Mouse (Mus musculus): ENCODE measurements around the gene Unc80.

The Unc80 gene

GRCm38 (mm10) chr1:66467821-66468703, at the start of gene Unc80:
Gene Unc80 (plus strand): TSS chr1:66468367.
- DNase-seq (ENCODE audit: low read depth), result peak; percentile 4

GRCm38 (mm10) chr1:66426073-66426472, 42.1 kb upstream of the Unc80 start:
- DNase-seq (ENCODE audit: low read depth), result no peak

DNA sequence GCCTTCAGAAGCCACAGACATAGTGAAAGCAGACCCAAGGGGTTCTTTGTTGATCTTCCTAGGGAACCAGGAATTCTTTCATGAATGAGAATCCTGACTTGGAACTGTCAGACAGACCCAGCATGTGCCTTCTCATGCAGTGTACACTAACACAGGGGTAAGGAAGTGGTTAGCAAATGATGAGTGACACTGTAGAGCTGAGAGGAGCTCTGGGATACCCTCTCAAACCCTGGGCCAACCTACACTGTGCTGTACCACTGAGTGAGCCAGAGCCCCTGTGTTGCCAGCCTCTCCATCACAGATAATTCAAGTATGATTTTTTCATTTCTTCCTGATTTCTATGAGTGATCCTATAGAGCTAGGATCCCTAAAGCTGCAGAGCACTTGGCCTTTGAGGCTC, 37.2 kb upstream of the Unc80 start:
- DNase-seq (ENCODE audit: low read depth), result no peak

GRCm38 (mm10) chr1:66431472-66431871, 36.7 kb upstream of the Unc80 start:
- no peak for DNase-seq (ENCODE audit: low read depth)

- no peak for DNase-seq (ENCODE audit: low read depth)
Observed at GRCm38 (mm10) chr1:66438069-66438468, 30.1 kb upstream of the Unc80 start.

DNA sequence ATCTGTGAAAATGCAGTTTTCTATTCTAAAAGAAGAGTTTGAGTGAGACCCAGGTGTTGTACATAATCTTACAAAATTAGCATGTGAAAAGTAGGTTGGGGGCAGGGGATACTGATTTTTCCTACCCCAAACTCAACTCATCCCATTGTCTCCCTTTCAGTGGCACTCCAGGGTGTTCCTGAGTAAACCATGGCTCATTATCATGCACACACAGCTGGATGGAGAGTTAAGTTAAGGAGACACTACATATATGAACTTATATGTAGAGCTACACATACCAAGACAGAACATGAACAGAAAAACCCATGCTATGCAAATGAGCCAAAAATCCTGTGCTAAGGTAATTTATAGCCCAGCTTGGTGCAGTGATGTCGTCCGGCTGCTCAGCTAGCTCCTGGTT, 25.2 kb upstream of the Unc80 start:
- no peak for DNase-seq (ENCODE audit: low read depth)

DNA sequence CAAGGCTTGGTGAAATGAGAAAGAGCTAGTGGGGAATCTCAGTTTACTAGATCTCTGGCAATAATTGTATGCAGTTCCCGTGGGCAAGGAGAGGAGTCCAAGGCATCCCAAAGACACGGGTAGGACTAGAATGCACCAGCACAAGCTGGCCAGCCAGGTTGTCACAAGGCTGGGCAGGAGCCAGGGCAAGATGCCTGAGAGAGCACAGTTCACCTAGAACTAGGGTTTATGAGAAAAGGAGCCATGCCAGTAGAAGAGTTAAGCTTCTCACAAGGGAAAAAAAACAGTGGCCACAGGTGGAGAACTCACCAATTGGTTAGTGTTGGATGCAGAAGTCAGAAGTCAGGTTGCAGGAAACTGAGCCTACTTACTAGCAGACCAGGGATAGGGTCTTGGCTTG, 18.7 kb upstream of the Unc80 start:
- no peak for DNase-seq (ENCODE audit: low read depth)

DNA sequence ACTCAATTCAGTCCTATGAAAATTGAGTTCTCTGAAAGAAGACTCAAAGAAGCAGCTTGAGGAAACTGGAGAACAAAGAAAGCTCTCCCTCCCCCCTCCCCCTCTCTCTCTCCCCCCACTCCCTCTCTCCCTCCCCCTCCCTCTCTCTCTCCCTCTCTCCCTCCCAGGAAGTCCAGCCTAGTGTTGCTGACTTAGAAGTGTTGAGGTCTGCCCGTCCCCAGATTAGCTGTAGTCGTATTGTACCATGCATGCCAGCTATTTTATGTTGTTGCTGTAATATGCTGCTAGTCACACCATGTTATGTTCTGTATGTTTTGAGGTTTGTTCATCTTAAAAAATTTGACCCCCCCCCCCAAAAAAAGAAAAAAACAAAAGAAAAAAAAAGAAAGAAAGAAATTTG, 11.6 kb upstream of the Unc80 start:
- no peak for DNase-seq (ENCODE audit: low read depth)

- no peak for DNase-seq (ENCODE audit: low read depth)
Observed at GRCm38 (mm10) chr1:66457747-66458146, 10.4 kb upstream of the Unc80 start.

DNA sequence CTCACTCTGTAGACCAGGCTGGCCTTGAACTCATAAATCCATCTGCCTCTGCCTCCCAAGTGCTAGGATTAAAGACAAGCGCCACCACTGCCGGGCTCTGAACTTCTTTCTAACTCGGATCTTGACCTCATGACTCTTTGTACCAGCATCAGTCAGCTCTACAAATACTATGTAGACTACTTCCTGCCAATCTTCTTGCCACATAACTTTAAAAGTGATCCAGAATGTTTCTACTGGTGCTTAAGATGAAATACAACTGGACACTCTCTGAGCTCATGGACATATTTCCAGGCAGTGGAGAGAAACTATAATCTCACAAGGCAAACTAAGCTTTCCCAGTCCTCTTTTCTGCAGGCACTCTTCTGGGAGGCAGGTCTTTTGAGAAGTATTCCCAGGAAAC, 8.8 kb upstream of the Unc80 start:
- DNase-seq (ENCODE audit: low read depth), result no peak

DNA sequence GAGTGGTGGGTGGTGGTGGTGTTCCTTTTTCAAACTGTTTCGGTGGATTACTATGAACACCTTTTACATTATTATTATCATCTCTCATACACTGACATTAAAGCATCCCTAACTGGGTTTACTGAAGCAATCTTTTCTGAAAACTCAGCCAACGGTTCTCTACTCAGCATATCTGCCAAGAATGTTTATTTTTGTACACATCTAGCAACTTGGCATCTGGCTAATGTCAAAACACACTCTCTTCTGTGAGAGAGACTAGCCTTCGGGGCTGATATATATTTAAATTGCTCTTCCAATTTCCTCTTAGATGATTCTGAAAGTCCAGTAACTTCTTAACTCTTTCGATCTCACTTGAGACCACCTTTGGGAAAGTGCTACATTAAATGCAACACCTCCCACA, 7.3 kb upstream of the Unc80 start:
- no peak for DNase-seq (ENCODE audit: low read depth)

- no peak for DNase-seq (ENCODE audit: low read depth)
Observed at GRCm38 (mm10) chr1:66468704-66469020, 495 bp downstream of the Unc80 start.

DNA sequence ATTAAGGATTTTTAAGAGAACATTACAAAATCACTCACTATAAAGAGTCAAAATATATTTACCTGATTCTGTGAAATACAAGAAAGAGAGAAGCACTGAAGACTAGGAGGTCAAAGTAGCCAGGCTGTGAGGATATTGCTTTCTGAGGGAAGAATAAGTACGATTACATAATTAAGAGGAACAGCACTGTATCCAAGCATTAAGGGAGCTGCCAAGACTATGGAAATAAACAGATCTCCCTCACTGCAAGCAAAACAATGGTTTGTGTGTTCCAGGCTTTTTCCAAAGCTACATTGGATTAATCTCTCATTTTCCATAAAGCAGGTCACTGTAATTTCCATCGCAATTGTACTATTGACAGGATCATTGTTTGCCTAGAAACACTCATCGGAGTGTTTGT, 14.6 kb downstream of the Unc80 start:
- DNase-seq (ENCODE audit: low read depth), result no peak

DNA sequence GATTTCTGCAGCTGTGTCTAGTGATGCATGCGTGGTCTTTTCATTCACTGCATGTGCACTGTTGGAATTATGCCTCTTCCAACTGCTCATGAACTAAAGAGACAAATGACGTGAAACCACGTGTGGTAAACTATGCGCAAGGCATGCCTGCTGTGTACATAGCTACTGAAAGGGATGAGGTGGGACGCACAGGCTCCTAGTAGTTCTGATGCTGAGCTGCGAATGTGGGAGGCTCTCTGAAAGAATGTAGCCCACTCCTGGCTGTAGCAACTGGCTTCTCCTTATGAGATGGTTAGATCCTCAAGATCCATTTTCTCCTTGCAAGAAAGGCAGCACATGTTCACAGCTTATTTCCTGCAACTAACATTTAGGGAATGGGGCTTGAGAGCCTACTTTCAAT, 24.9 kb downstream of the Unc80 start:
- no peak for DNase-seq (ENCODE audit: low read depth)

DNA sequence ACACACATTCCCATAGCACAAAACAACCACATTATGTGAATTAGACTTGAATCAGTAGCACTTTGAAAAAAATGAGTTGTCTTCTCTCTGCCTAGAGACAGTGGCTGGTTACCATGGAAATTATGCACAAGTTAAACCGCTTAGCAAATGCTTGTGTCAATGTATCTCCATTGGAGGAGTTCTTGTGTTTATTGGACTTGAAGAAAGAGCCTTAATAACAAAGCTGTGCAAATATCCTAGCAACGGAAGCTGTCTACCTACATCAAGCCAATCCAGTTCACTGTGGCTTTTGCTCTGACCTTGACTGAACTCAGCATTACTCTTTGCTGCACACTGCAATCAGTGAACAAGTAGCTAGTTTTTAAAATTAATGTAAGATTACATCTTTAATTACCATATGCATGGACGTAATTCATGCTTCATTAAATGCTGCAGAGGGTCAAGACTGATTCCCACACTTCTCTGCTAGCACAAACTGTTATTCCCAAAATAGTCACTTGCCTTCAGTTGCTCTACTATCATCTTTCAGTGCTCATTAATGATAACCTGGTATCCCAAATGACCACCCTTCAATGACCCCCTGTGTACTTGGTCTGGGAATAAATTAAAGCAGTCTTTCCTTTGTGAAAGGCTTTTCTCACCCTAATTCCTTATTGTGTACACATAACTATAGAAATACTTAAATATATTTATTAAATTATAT, 27.3 kb downstream of the Unc80 start:
- no peak for DNase-seq (ENCODE audit: low read depth)

DNA sequence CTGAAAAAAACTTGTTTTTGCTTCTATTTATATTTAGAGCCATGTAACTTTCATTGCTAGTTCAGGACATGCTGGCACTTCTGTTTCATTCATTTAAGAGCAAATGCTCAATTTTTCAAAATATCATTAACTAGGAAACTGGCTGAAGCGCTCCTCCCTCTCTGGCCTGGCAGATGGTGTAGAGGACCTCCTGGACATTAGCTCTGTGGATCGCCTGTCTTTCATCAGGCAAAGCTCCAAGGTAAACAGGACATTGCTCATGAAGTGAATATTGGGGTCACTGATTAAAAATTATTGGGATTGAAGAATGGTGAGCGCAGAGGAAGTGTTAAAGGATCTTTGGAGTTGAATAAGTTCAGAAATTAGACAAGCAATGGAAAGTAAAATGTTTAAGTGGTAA, 82.6 kb downstream of the Unc80 start:
- no peak for DNase-seq (ENCODE audit: low read depth)

GRCm38 (mm10) chr1:66552396-66552966, 84.3 kb downstream of the Unc80 start:
- peak; percentile 85 for DNase-seq (ENCODE audit: low read depth)

GRCm38 (mm10) chr1:66561636-66562270, 93.6 kb downstream of the Unc80 start:
- DNase-seq (ENCODE audit: low read depth), result no peak

- DNase-seq (ENCODE audit: low read depth), result no peak
Observed at GRCm38 (mm10) chr1:66562332-66562731, 94.2 kb downstream of the Unc80 start.

DNA sequence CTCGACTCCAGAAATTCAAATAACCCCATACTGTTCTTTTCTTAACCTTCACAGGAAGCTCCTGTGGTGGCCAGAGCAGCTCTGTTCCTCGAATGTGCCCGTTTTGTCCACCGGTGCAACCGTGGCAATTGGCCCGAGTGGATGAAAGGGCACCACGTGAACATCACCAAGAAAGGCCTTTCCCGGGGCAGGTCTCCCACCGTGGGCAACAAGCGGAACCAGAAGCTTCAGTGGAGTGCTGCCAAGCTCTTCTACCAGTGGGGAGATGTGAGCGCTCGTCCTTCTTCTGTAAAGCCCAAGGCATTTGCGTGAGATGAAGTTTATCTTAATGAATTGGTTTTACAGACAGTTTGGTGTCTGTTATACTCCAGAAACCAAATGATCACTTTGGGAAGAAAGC, 101.6 kb downstream of the Unc80 start:
- no peak for DNase-seq (ENCODE audit: low read depth)

DNA sequence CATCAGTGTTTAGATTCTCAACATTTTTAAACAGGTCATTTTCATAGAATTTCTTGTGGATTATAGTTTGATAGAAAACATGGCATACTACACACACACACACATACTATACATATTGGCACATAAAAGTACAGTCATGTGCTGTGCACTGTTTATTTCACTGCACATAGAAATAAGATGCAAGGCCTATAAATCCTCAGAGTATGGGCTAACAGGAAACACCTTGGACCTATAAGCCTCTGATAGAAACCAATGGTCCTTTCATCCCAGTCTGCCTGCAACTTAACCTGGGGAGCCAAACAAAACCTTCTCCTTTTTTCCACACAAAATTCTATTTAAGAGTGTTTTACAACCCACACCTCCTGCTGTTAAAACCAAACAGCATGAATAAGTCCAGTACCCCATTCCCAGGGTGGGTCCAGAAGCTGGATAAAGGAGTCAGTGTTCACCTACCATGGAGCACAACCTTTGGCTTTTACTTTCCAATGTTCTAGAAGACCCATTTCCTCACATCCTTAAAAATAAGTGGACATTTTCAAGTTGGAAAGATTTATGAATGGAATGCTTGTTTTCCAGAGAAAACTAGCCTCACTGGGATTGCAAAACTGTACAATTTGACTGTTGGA, 129.1 kb downstream of the Unc80 start:
- no peak for DNase-seq (ENCODE audit: low read depth)

- DNase-seq (ENCODE audit: low read depth), result no peak
Observed at GRCm38 (mm10) chr1:66608304-66608703, 140.1 kb downstream of the Unc80 start.

Data from naive thymus-derived CD4-positive, alpha-beta T cell, adult 2 months (primary cell).